Mouse (Mus musculus): ENCODE measurements around the gene Cd2ap. TPM values are rescaled to one million over a fixed set of nuclear protein-coding genes. Genes with fewer than 3 reads are reported as not detected.

Cd2ap gene
- polyA plus RNA-seq, 1 experiment from 2014 or later = 12.8 TPM

Other genes starting within 250 kb of the Cd2ap start
- gene Adgrf4, start 184.4 kb downstream of the Cd2ap start, polyA plus RNA-seq (2016; fragmentation: Nextera tagmentation; extraction: Ambion mirVana) = 0.05 TPM in 1 of 2 replicates, not detected in the other
- gene Adgrf2, start 134.5 kb downstream of the Cd2ap start, polyA plus RNA-seq (2016; fragmentation: Nextera tagmentation; extraction: Ambion mirVana) = 0.09 TPM in 1 of 2 replicates, not detected in the other
- 24.5 and 26.8 TPM in 2 replicates for gene Tnfrsf21, start 139.9 kb upstream of the Cd2ap start, polyA plus RNA-seq (2016; fragmentation: Nextera tagmentation; extraction: Ambion mirVana)